Mouse (Mus musculus) embryonic facial prominence, embryonic 11.5 days (tissue): ENCODE data around the gene Ykt6. TPM values are rescaled to one million over a fixed set of nuclear protein-coding genes. Genes with fewer than 3 reads are reported as not detected.
"Not testable (repeated sequence)": the region's sequence is repeated elsewhere in the genome, so short reads cannot be mapped to it uniquely, and the experiment has no call there.

Experiments
- ATAC-seq: fragments of 200-750 bp; cut with Nextera tagmentation; replicated peaks from 2 replicates; pipeline ENCODE4 v1.8.0; 2017; ENCODE audit warnings: low read depth; ENCODE audit not compliant: insufficient number of reproducible peaks, low FRiP score, low TSS enrichment
- DNase-seq: peaks from one replicate; pipeline ENCODE4 v3.0.0-alpha.2; 2015; ENCODE audit warnings: low spot score
- H3K27ac ChIP-seq: fragments of 300-500 bp; sonication (generic); replicated peaks from 2 replicates; pipeline ENCODE4 v1.5.1; 2014; ENCODE audit warnings: mild to moderate bottlenecking, low read depth, low read length, control low read depth
- H3K27me3 ChIP-seq: fragments of 300-500 bp; sonication (generic); 2 replicates; pipeline ENCODE4 v1.6.1; 2014; ENCODE audit warnings: mild to moderate bottlenecking, low read length, moderate library complexity, mixed read lengths; ENCODE audit not compliant: control insufficient read depth, insufficient read depth
- H3K36me3 ChIP-seq: fragments of 300-500 bp; sonication (generic); replicated peaks from 2 replicates; pipeline ENCODE4 v1.6.1; 2014; ENCODE audit warnings: low read depth, mild to moderate bottlenecking, low read length, moderate library complexity, mixed read lengths; ENCODE audit not compliant: control insufficient read depth, insufficient read depth
- H3K4me1 ChIP-seq: fragments of 300-500 bp; sonication (generic); 2 replicates; pipeline ENCODE4 v1.6.1; 2014; ENCODE audit warnings: low read length, mixed read lengths; ENCODE audit not compliant: control insufficient read depth, insufficient read depth
- H3K4me2 ChIP-seq: fragments of 300-500 bp; sonication (generic); 2 replicates; pipeline ENCODE4 v1.6.1; 2014; ENCODE audit warnings: low read depth, mild to moderate bottlenecking, control low read depth, low read length, moderate library complexity
- H3K4me3 ChIP-seq: fragments of 300-500 bp; sonication (generic); 2 replicates; pipeline ENCODE4 v1.5.1; 2014; ENCODE audit warnings: low read depth, low read length, control low read depth
- H3K9ac ChIP-seq: fragments of 300-500 bp; sonication (generic); replicated peaks from 2 replicates; pipeline ENCODE4 v1.6.1; 2014; ENCODE audit warnings: mild to moderate bottlenecking, control low read depth, low read length
- H3K9me3 ChIP-seq: fragments of 300-500 bp; sonication (generic); replicated peaks from 2 replicates; pipeline ENCODE4 v1.6.1; 2016; ENCODE audit warnings: mild to moderate bottlenecking, low read length, inconsistent platforms, mixed read lengths; ENCODE audit not compliant: control insufficient read depth
- WGBS: fragments of 180-500 bp; shearing (Covaris S2); extraction: QIAGEN DNeasy Blood & Tissue Kit; methylation state at CpG from one replicate; pipeline ENCODE4 v1.1.7; 2014; 5-methylcytosine and 5-hydroxymethylcytosine counted together
- polyA plus RNA-seq: library from polyadenylated mRNA; unstranded; fragments of >200 nt; fragmentation: Nextera tagmentation; extraction: Ambion mirVana; gene quantifications from 2 replicates; pipeline ENCODE4 v1.2.1, GENCODE M21; 2014

The Ykt6 gene
- polyA plus RNA-seq, 1 experiment from 2014 or later, result 30.1 TPM

DNA sequence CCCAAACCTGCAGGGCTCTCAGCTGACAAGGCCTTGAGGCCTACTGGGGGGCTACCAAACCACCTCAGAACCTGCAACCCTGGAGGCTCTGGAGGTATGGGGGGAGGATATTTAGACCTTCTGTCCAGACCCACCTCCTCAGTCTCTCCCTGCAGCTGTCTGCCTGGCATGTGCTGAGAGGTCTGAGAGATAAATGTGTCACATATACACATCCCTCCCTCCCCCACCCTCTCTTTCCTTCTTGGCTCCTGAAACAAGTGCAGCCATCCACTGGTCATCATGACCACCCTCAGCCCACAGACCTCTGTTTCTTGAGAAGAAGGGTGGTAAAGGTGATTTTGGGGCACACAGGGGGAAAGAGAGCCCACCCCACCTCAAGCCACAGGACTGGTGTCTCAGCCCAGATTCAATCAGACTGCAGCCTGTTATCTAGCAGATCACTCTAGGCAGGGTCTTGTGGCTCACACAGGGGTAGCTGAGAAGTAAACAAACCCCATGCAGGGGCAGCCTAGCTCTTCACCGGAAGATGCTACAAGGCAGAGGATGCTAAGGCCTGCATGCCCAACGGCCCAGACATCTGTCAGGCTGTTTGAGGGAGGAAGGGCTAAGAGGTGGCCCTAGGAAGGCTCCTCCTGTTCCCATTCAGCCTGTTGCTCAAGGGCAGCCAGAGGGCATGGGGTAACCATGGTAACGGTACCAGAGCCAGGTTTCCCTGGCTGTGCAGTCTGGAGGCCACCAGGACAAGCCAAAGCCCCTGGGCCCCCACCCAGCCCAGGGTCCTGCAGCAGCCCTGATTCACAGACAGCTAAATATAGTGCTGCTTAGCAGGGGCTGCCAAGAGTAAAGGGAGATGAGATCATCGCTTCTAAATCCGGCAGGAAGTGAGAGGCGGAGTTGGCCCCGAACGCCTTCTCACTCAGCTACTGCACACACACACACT, 44.6 kb downstream of the Ykt6 start:
- no peaks in the 10 kb centered on the region for H3K27me3 ChIP-seq
- peak overlapping the region; percentile 25; the same call in 1 of the 2 replicates for H3K27ac ChIP-seq
- peaks cover 5% of the 10 kb centered on the region for H3K4me1 ChIP-seq
- DNase-seq, result peak; percentile 70
- ATAC-seq, result peak; percentile 66
- no peak overlapping the region for H3K4me3 ChIP-seq
- no peak overlapping the region for H3K4me2 ChIP-seq
- H3K36me3 ChIP-seq, result no peaks in the 10 kb centered on the region
- no peaks in the 10 kb centered on the region for H3K9me3 ChIP-seq
- WGBS, result 15% methylated on average over 8 of the region's 8 CpGs
- no peak overlapping the region; the same call in 1 of the 2 replicates for H3K9ac ChIP-seq

DNA sequence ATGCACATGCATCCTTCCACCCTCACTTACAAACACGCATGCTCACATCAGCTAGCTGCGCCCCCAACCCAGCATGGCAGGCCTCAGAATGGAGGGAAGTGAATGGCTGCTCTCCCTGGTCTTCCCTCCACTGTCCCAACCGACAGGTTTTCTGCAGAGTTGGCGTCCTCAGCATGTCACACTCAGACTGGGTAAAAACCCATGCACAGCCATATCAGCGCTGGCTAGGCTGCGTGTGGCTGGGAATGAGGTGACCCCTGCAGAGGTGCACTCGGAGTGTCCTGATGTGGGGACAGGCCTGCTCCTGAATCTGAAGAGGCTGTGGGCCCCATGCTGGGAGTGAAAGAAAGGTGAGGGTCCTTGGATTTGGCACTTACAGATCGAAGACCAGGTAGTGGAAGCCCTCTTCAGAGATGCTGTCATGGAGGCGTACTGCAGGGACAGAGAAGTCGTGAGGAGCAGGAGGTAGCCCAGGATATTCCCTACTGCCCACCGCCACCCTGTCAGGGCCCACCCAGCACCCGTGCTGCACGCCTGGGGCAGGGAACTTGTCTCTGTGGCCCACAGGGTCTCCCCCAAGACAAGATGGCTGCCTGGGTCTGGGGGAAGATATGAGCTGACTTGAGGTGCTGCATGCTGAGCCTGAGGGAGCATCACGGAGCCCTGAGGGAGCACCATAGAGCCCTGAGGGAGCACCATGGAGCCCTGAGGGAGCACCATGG, 45.6 kb downstream of the Ykt6 start:
- Histone ChIP-seq H3K27me3 (no peaks in the 10 kb centered on the region), H3K9ac (no peak overlapping the region), H3K9me3 (no peaks in the 10 kb centered on the region), H3K4me2 (no peak overlapping the region), H3K4me1 (peaks cover 5% of the 10 kb centered on the region), H3K36me3 (no peaks in the 10 kb centered on the region), H3K27ac (no peak overlapping the region), H3K4me3 (no peak overlapping the region)
- no peak for ATAC-seq
- DNase-seq, result no peak
- 81% methylated on average over 14 of the region's 14 CpGs for WGBS

GRCm38 (mm10) chr11:6001981-6002649, 46.6 kb downstream of the Ykt6 start:
- no peak overlapping the region for H3K27ac ChIP-seq

DNA sequence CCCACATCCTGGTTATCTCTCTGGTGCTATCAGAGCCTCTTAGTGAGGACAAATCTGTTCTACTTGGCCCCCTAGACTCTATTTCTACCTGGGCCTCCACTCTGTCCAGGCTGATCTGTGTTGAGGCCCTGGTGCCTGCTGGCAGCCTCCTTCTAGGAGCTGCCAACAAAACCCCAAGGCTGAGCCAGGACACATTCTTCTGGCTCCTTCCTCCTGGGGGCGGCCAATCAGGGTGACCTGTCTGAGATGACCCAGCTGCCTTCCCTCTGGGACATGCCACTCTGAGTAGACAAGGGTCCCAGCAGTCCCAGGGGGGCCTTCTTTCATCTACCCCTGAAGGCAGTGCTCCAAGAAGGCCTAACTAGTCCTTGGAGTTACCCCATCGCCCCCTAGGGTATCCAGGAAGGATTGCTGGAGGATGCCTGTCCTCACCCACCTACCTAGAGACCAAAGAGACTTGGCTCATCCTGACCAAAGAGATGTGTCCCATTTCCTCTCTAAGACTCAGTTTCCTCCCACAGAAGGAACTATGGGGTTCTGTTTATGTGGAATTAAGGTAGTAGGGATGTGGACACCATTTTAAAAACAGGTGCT, 47.6 kb downstream of the Ykt6 start:
- no peaks in the 10 kb centered on the region for H3K27me3 ChIP-seq
- H3K4me1 ChIP-seq, result peaks cover 5% of the 10 kb centered on the region
- no peaks in the 10 kb centered on the region for H3K36me3 ChIP-seq
- no peak overlapping the region for H3K9ac ChIP-seq
- H3K9me3 ChIP-seq, result no peaks in the 10 kb centered on the region
- WGBS, result 37% methylated on average over 2 of the region's 2 CpGs
- no peak overlapping the region for H3K4me2 ChIP-seq
- no peak overlapping the region for H3K4me3 ChIP-seq
- no peak overlapping the region for H3K27ac ChIP-seq
- ATAC-seq (no peak), DNase-seq (no peak)

More at GRCm38 (mm10) chr11:6001981-6002649, 46.6 kb downstream of the Ykt6 start:
- H3K9ac ChIP-seq, result no peak overlapping the region
- no peak overlapping the region for H3K4me3 ChIP-seq
- ATAC-seq, result no peak
- H3K27me3 ChIP-seq, result no peaks in the 10 kb centered on the region
- no peaks in the 10 kb centered on the region for H3K36me3 ChIP-seq
- WGBS, result 79% methylated on average over 9 of the region's 9 CpGs
- H3K9me3 ChIP-seq, result no peaks in the 10 kb centered on the region
- no peak for DNase-seq
- no peak overlapping the region for H3K4me2 ChIP-seq
- peaks cover 5% of the 10 kb centered on the region for H3K4me1 ChIP-seq

- not testable (repeated sequence) for H3K4me1 ChIP-seq, H3K4me2 ChIP-seq, H3K27me3 ChIP-seq, H3K36me3 ChIP-seq, H3K9me3 ChIP-seq, ATAC-seq, H3K27ac ChIP-seq, DNase-seq, H3K9ac ChIP-seq, H3K4me3 ChIP-seq
- WGBS, result 45% methylated on average over 1 of the region's 4 CpGs
Observed at GRCm38 (mm10) chr11:6005374-6006043, 50.0 kb downstream of the Ykt6 start.

DNA sequence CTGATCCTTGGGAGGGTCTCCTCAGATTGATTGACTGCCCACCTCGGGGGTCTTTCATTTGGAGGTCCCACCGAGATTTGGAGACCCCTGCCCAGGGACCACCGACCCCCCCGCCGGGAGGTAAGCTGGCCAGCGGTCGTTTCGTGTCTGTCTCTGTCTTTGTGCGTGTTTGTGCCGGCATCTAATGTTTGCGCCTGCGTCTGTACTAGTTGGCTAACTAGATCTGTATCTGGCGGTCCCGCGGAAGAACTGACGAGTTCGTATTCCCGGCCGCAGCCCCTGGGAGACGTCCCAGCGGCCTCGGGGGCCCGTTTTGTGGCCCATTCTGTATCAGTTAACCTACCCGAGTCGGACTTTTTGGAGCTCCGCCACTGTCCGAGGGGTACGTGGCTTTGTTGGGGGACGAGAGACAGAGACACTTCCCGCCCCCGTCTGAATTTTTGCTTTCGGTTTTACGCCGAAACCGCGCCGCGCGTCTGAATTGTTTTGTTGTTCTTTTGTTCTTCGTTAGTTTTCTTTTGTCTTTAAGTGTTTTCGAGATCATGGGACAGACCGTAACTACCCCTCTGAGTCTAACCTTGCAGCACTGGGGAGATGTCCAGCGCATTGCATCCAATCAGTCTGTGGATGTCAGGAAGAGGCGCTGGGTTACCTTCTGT, 51.0 kb downstream of the Ykt6 start:
- not testable (repeated sequence) for H3K27me3 ChIP-seq, H3K9me3 ChIP-seq, H3K36me3 ChIP-seq, DNase-seq, ATAC-seq, H3K27ac ChIP-seq, H3K9ac ChIP-seq, H3K4me1 ChIP-seq
- WGBS, result 2% methylated on average over 36 of the region's 44 CpGs
- Histone ChIP-seq H3K4me3 (peak overlapping the region; percentile 35), H3K4me2 (peak overlapping the region; percentile 33)
